Mouse (Mus musculus) limb, embryonic 13.5 days (tissue): ENCODE data around the gene Robo1. TPM values are rescaled to one million over a fixed set of nuclear protein-coding genes. Genes with fewer than 3 reads are reported as not detected.
A peak's percentile ranks its signal among the peaks of the same experiment; 100 is the strongest.

Experiments used
- ATAC-seq: fragments of 200-750 bp; cut with Nextera tagmentation; 2 replicates; pipeline ENCODE4 v1.8.0; 2017; ENCODE audit warnings: low read depth, moderate number of reproducible peaks, moderate TSS enrichment; ENCODE audit not compliant: low FRiP score
- H3K27ac ChIP-seq: fragments of 300-500 bp; sonication (generic); 2 replicates; pipeline ENCODE4 v1.5.1; 2015; ENCODE audit warnings: inconsistent platforms, mild to moderate bottlenecking, moderate library complexity
- H3K27me3 ChIP-seq: fragments of 300-500 bp; sonication (generic); 2 replicates; pipeline ENCODE4 v1.6.1; 2015; ENCODE audit warnings: mild to moderate bottlenecking, inconsistent platforms
- H3K36me3 ChIP-seq: fragments of 300-500 bp; sonication (generic); 2 replicates; pipeline ENCODE4 v1.6.1; 2015; ENCODE audit warnings: inconsistent platforms, mild to moderate bottlenecking, moderate library complexity
- H3K4me1 ChIP-seq: fragments of 300-500 bp; sonication (generic); 2 replicates; pipeline ENCODE4 v1.6.1; 2015; ENCODE audit warnings: inconsistent platforms
- H3K4me2 ChIP-seq: fragments of 300-500 bp; sonication (generic); replicated peaks from 2 replicates; pipeline ENCODE4 v1.6.1; 2015; ENCODE audit warnings: inconsistent platforms, mild to moderate bottlenecking, moderate library complexity
- H3K4me3 ChIP-seq: fragments of 300-500 bp; sonication (generic); 2 replicates; pipeline ENCODE4 v1.5.1; 2015; ENCODE audit warnings: moderate library complexity, mild to moderate bottlenecking, inconsistent platforms
- H3K9ac ChIP-seq: fragments of 300-500 bp; sonication (generic); 2 replicates; pipeline ENCODE4 v1.6.1; 2015; ENCODE audit warnings: mild to moderate bottlenecking, inconsistent platforms
- H3K9me3 ChIP-seq: fragments of 300-500 bp; sonication (generic); 2 replicates; pipeline ENCODE4 v1.6.1; 2016; ENCODE audit warnings: inconsistent platforms
- WGBS: fragments of 180-500 bp; shearing (Covaris S2); methylation state at CpG from one replicate; pipeline ENCODE4 v1.1.7; 2015; 5-methylcytosine and 5-hydroxymethylcytosine counted together
- polyA plus RNA-seq: library from polyadenylated mRNA; unstranded; fragments of >200 nt; fragmentation: Nextera tagmentation; extraction: Ambion mirVana; gene quantifications from 2 replicates; pipeline ENCODE4 v1.2.1, GENCODE M21; 2015

Gene Robo1
- polyA plus RNA-seq, 1 experiment from 2014 or later, result 58.2 TPM

GRCm38 (mm10) chr16:72897125-72897524 is 589.0 kb downstream of the Robo1 start:
- Histone ChIP-seq H3K4me2 (peak overlapping the region; percentile 27; the same call in 1 of the 2 replicates), H3K9ac (no peak overlapping the region), H3K27ac (peak overlapping the region; percentile 44), H3K9me3 (no peaks in the 10 kb centered on the region), H3K27me3 (no peaks in the 10 kb centered on the region), H3K4me3 (no peak overlapping the region), H3K36me3 (no peaks in the 10 kb centered on the region), H3K4me1 (peaks cover 20% of the 10 kb centered on the region)
- WGBS, result 59% methylated on average over 11 of the region's 11 CpGs
- peak; percentile 70 for ATAC-seq

GRCm38 (mm10) chr16:72908895-72909294 is 600.8 kb downstream of the Robo1 start:
- Histone ChIP-seq H3K4me3 (no peak overlapping the region), H3K27ac (no peak overlapping the region), H3K9me3 (peaks cover 7% of the 10 kb centered on the region; the same call in 1 of the 2 replicates), H3K27me3 (no peaks in the 10 kb centered on the region), H3K4me2 (no peak overlapping the region), H3K4me1 (peaks cover 9% of the 10 kb centered on the region; the same call in 1 of the 2 replicates), H3K9ac (no peak overlapping the region), H3K36me3 (peaks cover 7% of the 10 kb centered on the region)
- ATAC-seq, result no peak
- 45% methylated on average over 2 of the region's 2 CpGs for WGBS

GRCm38 (mm10) chr16:72913134-72913533 is 605.0 kb downstream of the Robo1 start:
- Histone ChIP-seq H3K4me3 (no peak overlapping the region), H3K9me3 (peaks cover 4% of the 10 kb centered on the region; the same call in 1 of the 2 replicates), H3K27ac (no peak overlapping the region), H3K4me2 (no peak overlapping the region), H3K36me3 (no peaks in the 10 kb centered on the region), H3K9ac (no peak overlapping the region), H3K27me3 (no peaks in the 10 kb centered on the region), H3K4me1 (peaks cover 8% of the 10 kb centered on the region; the same call in 1 of the 2 replicates)
- no peak; the same call in 1 of the 2 replicates for ATAC-seq
- 71% methylated on average over 5 of the region's 5 CpGs for WGBS

GRCm38 (mm10) chr16:72914068-72914630 is 606.0 kb downstream of the Robo1 start:
- H3K9me3 ChIP-seq, result peaks cover 4% of the 10 kb centered on the region; the same call in 1 of the 2 replicates
- no peak overlapping the region for H3K27ac ChIP-seq
- WGBS, result 84% methylated on average over 4 of the region's 4 CpGs
- peaks cover 6% of the 10 kb centered on the region; the same call in 1 of the 2 replicates for H3K4me1 ChIP-seq
- H3K4me2 ChIP-seq, result no peak overlapping the region
- no peaks in the 10 kb centered on the region for H3K27me3 ChIP-seq
- H3K9ac ChIP-seq, result no peak overlapping the region
- H3K4me3 ChIP-seq, result no peak overlapping the region
- no peak for ATAC-seq
- H3K36me3 ChIP-seq, result no peaks in the 10 kb centered on the region

GRCm38 (mm10) chr16:72920013-72920412 is 611.9 kb downstream of the Robo1 start:
- Histone ChIP-seq H3K9ac (no peak overlapping the region), H3K4me2 (no peak overlapping the region), H3K4me1 (peaks cover 37% of the 10 kb centered on the region), H3K4me3 (no peak overlapping the region), H3K36me3 (no peaks in the 10 kb centered on the region), H3K27ac (no peak overlapping the region), H3K9me3 (no peaks in the 10 kb centered on the region), H3K27me3 (peaks cover 21% of the 10 kb centered on the region)
- no peak for ATAC-seq
- 71% methylated on average over 3 of the region's 3 CpGs for WGBS

- Histone ChIP-seq H3K27ac (peak overlapping the region; percentile 48), H3K27me3 (peaks cover 24% of the 10 kb centered on the region), H3K4me3 (peak overlapping the region; percentile 23), H3K9me3 (no peaks in the 10 kb centered on the region), H3K4me2 (peak overlapping the region; percentile 57), H3K36me3 (no peaks in the 10 kb centered on the region), H3K4me1 (peaks cover 41% of the 10 kb centered on the region), H3K9ac (no peak overlapping the region)
- peak; percentile 82 for ATAC-seq
- 10% methylated on average over 15 of the region's 15 CpGs for WGBS
These were observed 616.5 kb downstream of the Robo1 start for GRCm38 (mm10) chr16:72924423-72925224.

- Histone ChIP-seq H3K27ac (no peak overlapping the region), H3K9me3 (no peaks in the 10 kb centered on the region), H3K4me3 (no peak overlapping the region), H3K27me3 (0 out of 2 replicates have a peak, but pooled peaks cover 7% of the 10 kb centered on the region), H3K36me3 (no peaks in the 10 kb centered on the region), H3K4me1 (peaks cover 23% of the 10 kb centered on the region), H3K4me2 (no peak overlapping the region), H3K9ac (no peak overlapping the region)
- 70% methylated on average over 6 of the region's 6 CpGs for WGBS
- ATAC-seq, result no peak
These were observed 620.5 kb downstream of the Robo1 start for GRCm38 (mm10) chr16:72928525-72929122.

GRCm38 (mm10) chr16:72930871-72931270 is 622.8 kb downstream of the Robo1 start:
- Histone ChIP-seq H3K4me1 (peaks cover 10% of the 10 kb centered on the region; the same call in 1 of the 2 replicates), H3K27ac (no peak overlapping the region), H3K9ac (no peak overlapping the region), H3K27me3 (0 out of 2 replicates have a peak, but pooled peaks cover 3% of the 10 kb centered on the region), H3K9me3 (no peaks in the 10 kb centered on the region), H3K4me2 (no peak overlapping the region), H3K36me3 (0 out of 2 replicates have a peak, but pooled peaks cover 6% of the 10 kb centered on the region), H3K4me3 (no peak overlapping the region)
- 76% methylated on average over 4 of the region's 4 CpGs for WGBS
- ATAC-seq, result no peak

- no peak for ATAC-seq
- no peaks in the 10 kb centered on the region for H3K27me3 ChIP-seq
- 0 out of 2 replicates have a peak, but pooled peaks cover 6% of the 10 kb centered on the region for H3K36me3 ChIP-seq
- H3K9me3 ChIP-seq, result no peaks in the 10 kb centered on the region
- no peak overlapping the region for H3K4me2 ChIP-seq
- no peak overlapping the region for H3K9ac ChIP-seq
- no peak overlapping the region for H3K4me3 ChIP-seq
- H3K27ac ChIP-seq, result no peak overlapping the region
- H3K4me1 ChIP-seq, result peaks cover 13% of the 10 kb centered on the region
These were observed 626.8 kb downstream of the Robo1 start for GRCm38 (mm10) chr16:72934908-72935307.

- 0 out of 2 replicates have a peak, but pooled peaks cover 6% of the 10 kb centered on the region for H3K36me3 ChIP-seq
- no peak overlapping the region for H3K4me3 ChIP-seq
- WGBS, result 44% methylated on average over 3 of the region's 3 CpGs
- no peaks in the 10 kb centered on the region for H3K9me3 ChIP-seq
- no peaks in the 10 kb centered on the region for H3K27me3 ChIP-seq
- no peak overlapping the region for H3K9ac ChIP-seq
- ATAC-seq, result no peak
- H3K27ac ChIP-seq, result no peak overlapping the region
- H3K4me1 ChIP-seq, result peaks cover 7% of the 10 kb centered on the region; the same call in 1 of the 2 replicates
- no peak overlapping the region for H3K4me2 ChIP-seq
These were observed 629.1 kb downstream of the Robo1 start for GRCm38 (mm10) chr16:72937183-72937582.

GRCm38 (mm10) chr16:72939862-72940261 is 631.8 kb downstream of the Robo1 start:
- 89% methylated on average over 3 of the region's 3 CpGs for WGBS

GRCm38 (mm10) chr16:72940786-72941185 is 632.7 kb downstream of the Robo1 start:
- ATAC-seq, result no peak
- no peaks in the 10 kb centered on the region for H3K36me3 ChIP-seq
- H3K27ac ChIP-seq, result no peak overlapping the region
- no peaks in the 10 kb centered on the region for H3K27me3 ChIP-seq
- no peak overlapping the region for H3K4me2 ChIP-seq
- 73% methylated on average over 8 of the region's 8 CpGs for WGBS
- no peak overlapping the region for H3K9ac ChIP-seq
- no peak overlapping the region for H3K4me3 ChIP-seq
- H3K9me3 ChIP-seq, result no peaks in the 10 kb centered on the region
- H3K4me1 ChIP-seq, result peaks cover 7% of the 10 kb centered on the region; the same call in 1 of the 2 replicates

More at GRCm38 (mm10) chr16:72939862-72940261, 631.8 kb downstream of the Robo1 start:
- no peaks in the 10 kb centered on the region for H3K27me3 ChIP-seq
- H3K4me3 ChIP-seq, result no peak overlapping the region
- H3K27ac ChIP-seq, result no peak overlapping the region
- no peaks in the 10 kb centered on the region for H3K9me3 ChIP-seq
- H3K4me2 ChIP-seq, result no peak overlapping the region
- ATAC-seq, result no peak
- H3K4me1 ChIP-seq, result peaks cover 7% of the 10 kb centered on the region; the same call in 1 of the 2 replicates
- 0 out of 2 replicates have a peak, but pooled peaks cover 2% of the 10 kb centered on the region for H3K36me3 ChIP-seq
- H3K9ac ChIP-seq, result no peak overlapping the region
